Mouse (Mus musculus) small intestine, adult 2 months (tissue): ENCODE data around the gene Lif. TPM values are rescaled to one million over a fixed set of nuclear protein-coding genes. Genes with fewer than 3 reads are reported as not detected.

ENCODE experiments used
- H3K27ac ChIP-seq: fragments of 200-500 bp; 2 replicates; pipeline ENCODE4 v1.5.1; 2012; ENCODE audit warnings: low read depth, low read length, control low read depth, inconsistent platforms; ENCODE audit not compliant: insufficient read depth
- H3K27me3 ChIP-seq: fragments of 200-500 bp; 2 replicates; pipeline ENCODE4 v1.6.1; 2012; ENCODE audit warnings: mild to moderate bottlenecking, moderate library complexity, low read length, inconsistent platforms; ENCODE audit not compliant: control insufficient read depth, insufficient read depth
- H3K36me3 ChIP-seq: fragments of 200-500 bp; 2 replicates; pipeline ENCODE4 v1.6.1; 2012; ENCODE audit warnings: mild to moderate bottlenecking, low read length, control low read depth, inconsistent platforms; ENCODE audit not compliant: control insufficient read depth, insufficient read depth
- H3K4me1 ChIP-seq: fragments of 200-500 bp; 2 replicates; pipeline ENCODE4 v1.6.1; 2012; ENCODE audit warnings: low read length, inconsistent platforms, mixed read lengths; ENCODE audit not compliant: control insufficient read depth, insufficient read depth, insufficient read length
- H3K4me3 ChIP-seq: fragments of 200-500 bp; 2 replicates; pipeline ENCODE4 v1.5.1; 2012; ENCODE audit warnings: low read depth, mild to moderate bottlenecking, control low read depth, inconsistent platforms, low read length, moderate library complexity
- CTCF ChIP-seq: fragments of 200-500 bp; IDR thresholded peaks from 2 replicates; pipeline ENCODE4 v1.5.1; 2012; ENCODE audit warnings: low read depth, mild to moderate bottlenecking, control low read depth, inconsistent platforms, low read length, moderate library complexity, mixed read lengths; ENCODE audit not compliant: insufficient replicate concordance, insufficient read length; ENCODE audit errors: extremely low read depth
- POLR2A ChIP-seq: fragments of 200-500 bp; IDR thresholded peaks from 2 replicates; pipeline ENCODE4 v1.6.1; 2012; ENCODE audit warnings: low read depth, mild to moderate bottlenecking, control low read depth, inconsistent platforms, low read length, moderate library complexity
- WGBS: fragments of 180-500 bp; shearing (Covaris S2); methylation state at CpG from one replicate; pipeline ENCODE4 v1.1.7; 2018; 5-methylcytosine and 5-hydroxymethylcytosine counted together
- polyA plus RNA-seq: library from polyadenylated mRNA; depleted of rRNA; stranded (reverse); fragments of >200 nt; gene quantifications from 2 replicates; pipeline ENCODE4 v1.2.3, GENCODE M21; 2012

Gene Lif
- polyA plus RNA-seq, 1 experiment = 5.6 TPM

- H3K4me1 ChIP-seq = peaks cover 4% of the 10 kb centered on the region
- TF ChIP-seq CTCF (no peak), POLR2A (no peak)
- H3K36me3 ChIP-seq = no peaks in the 10 kb centered on the region
- H3K27ac ChIP-seq = no peak overlapping the region
- H3K4me3 ChIP-seq = no peak overlapping the region
- no peaks in the 10 kb centered on the region for H3K27me3 ChIP-seq
- 65% methylated on average over 3 of the region's 3 CpGs for WGBS
Observed at GRCm38 (mm10) chr11:4297753-4298152, 40.4 kb downstream of the Lif start.

- no peak overlapping the region for H3K27ac ChIP-seq
- no peaks in the 10 kb centered on the region for H3K27me3 ChIP-seq
- H3K4me1 ChIP-seq = peaks cover 4% of the 10 kb centered on the region; the same call in 1 of the 2 replicates
- no peaks in the 10 kb centered on the region for H3K36me3 ChIP-seq
- H3K4me3 ChIP-seq = no peak overlapping the region
- TF ChIP-seq CTCF = no peak
- TF ChIP-seq POLR2A = no peak
- 52% methylated on average over 7 of the region's 7 CpGs for WGBS
Observed at GRCm38 (mm10) chr11:4298615-4299014, 41.3 kb downstream of the Lif start.

GRCm38 (mm10) chr11:4299191-4299590 is 41.8 kb downstream of the Lif start:
- H3K27me3 ChIP-seq = no peaks in the 10 kb centered on the region
- WGBS = 53% methylated on average over 12 of the region's 12 CpGs
- H3K36me3 ChIP-seq = no peaks in the 10 kb centered on the region
- H3K4me1 ChIP-seq = peaks cover 4% of the 10 kb centered on the region; the same call in 1 of the 2 replicates
- H3K27ac ChIP-seq = no peak overlapping the region
- H3K4me3 ChIP-seq = no peak overlapping the region
- TF ChIP-seq CTCF = no peak
- TF ChIP-seq POLR2A = no peak

GRCm38 (mm10) chr11:4299735-4300474 is 42.5 kb downstream of the Lif start:
- no peaks in the 10 kb centered on the region for H3K36me3 ChIP-seq
- H3K4me1 ChIP-seq = peaks cover 4% of the 10 kb centered on the region; the same call in 1 of the 2 replicates
- no peaks in the 10 kb centered on the region for H3K27me3 ChIP-seq
- no peak overlapping the region for H3K4me3 ChIP-seq
- no peak overlapping the region for H3K27ac ChIP-seq
- WGBS = 71% methylated on average over 14 of the region's 14 CpGs
- TF ChIP-seq POLR2A = no peak
- no peak for TF ChIP-seq CTCF

- H3K4me3 ChIP-seq = no peak overlapping the region
- 60% methylated on average over 3 of the region's 3 CpGs for WGBS
- no peaks in the 10 kb centered on the region for H3K36me3 ChIP-seq
- no peak for TF ChIP-seq CTCF
- TF ChIP-seq POLR2A = no peak
- H3K27me3 ChIP-seq = no peaks in the 10 kb centered on the region
- peaks cover 2% of the 10 kb centered on the region; the same call in 1 of the 2 replicates for H3K4me1 ChIP-seq
- no peak overlapping the region for H3K27ac ChIP-seq
Observed at GRCm38 (mm10) chr11:4300683-4301082, 43.3 kb downstream of the Lif start.

GRCm38 (mm10) chr11:4302363-4302913 is 45.1 kb downstream of the Lif start:
- no peaks in the 10 kb centered on the region for H3K36me3 ChIP-seq
- TF ChIP-seq CTCF = no peak
- no peak for TF ChIP-seq POLR2A
- H3K27ac ChIP-seq = no peak overlapping the region
- 75% methylated on average over 5 of the region's 5 CpGs for WGBS
- H3K4me1 ChIP-seq = peaks cover 2% of the 10 kb centered on the region; the same call in 1 of the 2 replicates
- H3K27me3 ChIP-seq = no peaks in the 10 kb centered on the region
- no peak overlapping the region for H3K4me3 ChIP-seq

- TF ChIP-seq POLR2A = no peak
- no peak for TF ChIP-seq CTCF
Observed at GRCm38 (mm10) chr11:4303033-4303432, 45.7 kb downstream of the Lif start.

More at GRCm38 (mm10) chr11:4303033-4303432, 45.7 kb downstream of the Lif start:
- Histone ChIP-seq H3K36me3 (no peaks in the 10 kb centered on the region), H3K27ac (no peak overlapping the region), H3K4me1 (peaks cover 2% of the 10 kb centered on the region; the same call in 1 of the 2 replicates), H3K4me3 (no peak overlapping the region), H3K27me3 (no peaks in the 10 kb centered on the region)
- 70% methylated on average over 9 of the region's 9 CpGs for WGBS
